Mouse (Mus musculus) cerebellum, postnatal 36 days (tissue): ENCODE measurements around the gene Ppp3ca.

ENCODE experiments used
- DNase-seq, 2 experiments: peaks; one replicate each; pipeline ENCODE4 v3.0.0; 2021 to 2022; ENCODE audit warnings: mixed read lengths in 2 of 2

Ppp3ca gene

GRCm38 (mm10) chr3:136863127-136863526 lies 193.2 kb downstream of the Ppp3ca start:
- no peak for DNase-seq

DNA sequence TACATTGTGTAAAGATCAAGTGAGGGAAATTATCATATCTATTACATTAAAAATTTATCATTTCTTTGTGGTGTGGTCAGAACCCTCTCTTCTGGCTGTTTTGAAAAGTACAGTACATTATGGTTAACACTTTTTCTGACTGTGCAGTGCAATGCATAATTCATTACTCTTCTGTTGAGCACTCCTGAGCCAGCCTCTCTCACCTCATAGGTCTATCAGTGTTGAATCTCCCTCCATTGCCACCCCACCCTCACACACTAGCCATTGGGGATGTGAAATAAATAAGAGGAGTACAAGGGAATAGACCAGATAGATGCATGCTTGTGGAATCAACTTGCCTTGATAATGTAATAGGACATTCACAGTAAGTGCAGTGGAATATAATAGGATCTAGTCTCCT lies 194.4 kb downstream of the Ppp3ca start:
- no peak for DNase-seq

DNA sequence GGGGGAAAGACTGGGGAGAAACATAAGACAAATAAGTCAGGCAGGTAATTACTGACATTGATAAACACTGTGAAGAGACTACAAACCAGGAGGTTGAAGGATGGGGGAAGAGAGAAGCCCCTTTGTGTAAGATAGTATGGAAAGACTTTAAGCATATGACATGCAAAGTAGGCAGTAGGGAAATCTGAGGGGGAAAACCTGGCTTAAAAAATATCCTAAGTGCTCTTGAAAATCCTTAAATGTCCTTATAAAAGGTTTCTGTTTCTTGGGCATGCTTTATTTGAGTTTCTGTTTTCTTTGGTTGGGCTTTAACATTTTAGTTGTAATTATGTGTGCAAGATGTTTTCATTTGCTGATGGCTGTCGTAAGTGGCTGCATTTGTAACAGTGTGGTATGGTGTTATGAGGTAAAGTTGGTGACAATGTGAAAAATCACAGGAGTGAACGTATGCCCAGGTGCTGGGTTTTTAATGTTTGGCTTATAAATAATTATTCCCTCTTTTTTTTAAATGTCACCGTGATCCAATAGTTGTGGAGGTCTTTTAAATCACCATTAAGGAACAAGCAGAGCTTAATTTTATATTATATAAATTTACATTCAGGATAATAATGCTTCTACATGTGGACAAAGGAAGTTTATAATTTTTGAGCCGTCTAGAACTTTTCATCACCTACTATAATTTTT lies 195.4 kb downstream of the Ppp3ca start:
- no peak for DNase-seq

DNA sequence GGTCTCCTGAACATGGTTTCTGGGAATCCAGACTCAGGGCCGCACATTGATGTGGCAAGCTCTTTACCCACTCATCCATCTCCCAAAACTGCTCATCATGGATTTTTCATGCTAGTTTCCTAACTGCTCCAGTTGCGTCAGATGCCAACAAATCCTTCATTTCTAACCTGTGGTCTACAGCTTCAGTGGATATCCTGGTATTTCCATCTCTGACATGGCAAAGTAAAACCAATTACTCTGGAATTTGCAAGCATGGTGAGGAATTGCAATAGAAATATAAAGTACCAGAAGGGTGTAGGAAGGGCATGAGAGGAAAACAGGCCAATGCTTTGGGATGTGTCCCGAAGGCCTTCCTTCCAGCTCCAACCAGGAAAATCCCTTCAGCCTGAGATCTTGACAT lies 196.2 kb downstream of the Ppp3ca start:
- DNase-seq = no peak

- DNase-seq = no peak
Measured at GRCm38 (mm10) chr3:136866571-136866970, 196.6 kb downstream of the Ppp3ca start.

GRCm38 (mm10) chr3:136867366-136867765 lies 197.4 kb downstream of the Ppp3ca start:
- DNase-seq = no peak

- no peak for DNase-seq
Measured at GRCm38 (mm10) chr3:136871772-136872532, 202.0 kb downstream of the Ppp3ca start.

DNA sequence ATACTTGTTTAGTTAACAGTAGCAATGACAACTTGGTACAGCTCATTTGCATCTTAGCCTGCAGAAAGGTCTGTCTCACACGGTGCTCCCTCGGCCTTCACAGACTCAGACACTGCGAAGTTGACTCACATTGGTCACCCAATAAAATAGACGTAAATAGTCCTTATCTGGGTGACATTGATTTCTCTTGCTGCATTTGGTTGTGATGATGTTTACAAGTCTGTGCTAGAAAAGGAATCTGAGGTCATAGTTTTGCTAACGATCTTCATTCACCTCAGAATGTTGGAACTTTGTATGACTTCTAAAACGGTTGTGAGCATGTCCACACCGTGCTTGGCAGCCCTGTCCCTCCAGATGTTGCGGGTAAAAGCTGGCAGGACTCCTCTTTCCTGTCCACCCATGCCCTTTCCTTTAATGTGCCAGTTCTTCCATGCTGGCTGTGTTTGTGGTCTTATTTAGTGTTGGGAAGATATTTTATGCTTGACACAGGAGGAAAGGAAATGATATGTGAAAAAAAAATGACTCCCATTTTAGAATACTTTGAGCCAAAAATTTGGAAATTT lies 202.7 kb downstream of the Ppp3ca start:
- DNase-seq = no peak

DNA sequence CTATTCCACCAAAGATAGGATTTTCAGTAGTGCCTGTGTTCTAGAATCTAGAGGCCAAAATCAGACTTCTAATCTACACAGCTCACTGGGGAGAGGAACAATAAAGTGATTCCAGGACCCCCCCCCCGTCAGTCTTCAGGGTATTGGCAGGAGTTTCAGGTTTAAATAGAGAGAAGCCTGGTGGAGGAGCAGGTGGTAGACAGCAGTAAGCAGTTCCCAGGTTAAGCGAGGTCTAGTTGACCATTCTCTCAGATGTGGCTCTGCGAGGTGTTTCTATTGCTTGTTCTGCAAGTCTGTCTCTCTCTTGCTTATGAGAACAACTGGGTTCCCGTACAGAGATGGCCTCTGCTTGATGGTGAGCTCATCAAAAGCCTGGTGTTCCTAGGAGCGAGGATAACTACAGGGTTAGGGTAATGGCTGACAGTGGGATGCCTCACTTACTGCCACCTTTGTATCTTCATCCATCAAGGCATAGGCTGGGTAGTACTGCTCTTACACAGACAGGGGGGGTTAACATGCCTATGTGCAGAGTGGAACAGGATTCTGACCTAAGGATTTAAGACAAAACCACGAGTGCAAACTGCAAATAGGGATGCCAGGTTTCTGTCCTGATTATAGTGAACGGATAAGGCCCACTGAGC lies 204.0 kb downstream of the Ppp3ca start:
- no peak for DNase-seq

DNA sequence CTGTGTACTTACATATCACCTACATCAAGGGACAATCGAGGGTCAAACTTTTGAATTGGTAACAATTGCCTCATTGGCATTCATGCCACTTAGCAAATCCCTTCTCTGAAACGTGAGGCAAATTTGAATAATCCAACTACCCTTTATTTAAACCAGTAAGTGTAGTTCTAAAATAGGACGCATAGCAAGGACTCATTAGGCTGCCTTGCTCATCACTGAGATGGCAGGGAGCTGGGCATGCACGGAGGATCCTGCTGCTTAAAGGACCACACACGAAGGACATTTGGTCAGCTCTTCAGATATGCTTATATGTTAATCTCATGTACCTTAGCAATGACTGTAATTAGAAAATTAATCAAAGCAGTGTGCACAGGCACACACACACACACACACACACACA lies 204.6 kb downstream of the Ppp3ca start:
- DNase-seq = no peak

- no peak for DNase-seq
Measured at GRCm38 (mm10) chr3:136887741-136888140, 217.8 kb downstream of the Ppp3ca start.

GRCm38 (mm10) chr3:136892140-136892539 lies 222.2 kb downstream of the Ppp3ca start:
- no peak for DNase-seq

DNA sequence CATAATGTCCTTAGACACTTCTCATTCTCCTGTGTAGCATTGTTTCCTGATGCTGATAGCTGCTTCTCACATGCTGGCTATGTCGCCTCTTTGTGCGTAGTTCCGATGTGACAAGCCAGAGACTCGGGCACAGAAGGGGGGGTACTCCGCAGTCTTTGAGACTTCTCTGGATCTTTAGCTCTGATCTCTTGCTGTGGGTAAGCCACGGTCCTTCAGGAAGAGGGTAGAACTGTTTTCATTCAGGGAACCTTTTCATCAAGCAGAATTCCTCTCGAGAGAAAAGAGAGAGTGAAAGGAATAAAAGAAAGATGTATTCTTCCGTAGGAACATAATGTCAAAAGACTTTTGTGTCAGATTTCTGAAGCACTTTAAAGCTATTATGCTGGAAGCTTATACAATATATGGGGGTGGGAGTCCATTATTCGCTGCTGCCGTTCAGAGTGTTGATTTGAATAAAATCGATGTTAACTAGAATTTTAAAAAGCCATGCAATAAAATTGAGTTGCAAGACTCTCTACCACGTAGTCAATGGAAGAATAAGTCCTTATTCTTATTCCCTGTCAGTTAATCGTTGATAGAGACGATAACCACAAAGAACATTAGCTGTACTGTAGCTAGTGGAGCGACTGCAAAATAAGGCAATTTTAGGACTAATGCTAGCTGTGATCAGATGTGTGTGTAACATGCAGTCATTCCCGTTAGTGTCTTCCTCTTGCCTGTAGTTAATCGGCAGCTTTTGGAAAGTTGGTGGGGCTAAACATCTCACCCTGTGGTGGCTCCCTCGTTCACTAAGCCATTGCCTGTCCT lies 223.9 kb downstream of the Ppp3ca start:
- no peak for DNase-seq

GRCm38 (mm10) chr3:136895498-136895897 lies 225.6 kb downstream of the Ppp3ca start:
- peak in 1 of 2 experiments; percentile 37 for DNase-seq

GRCm38 (mm10) chr3:136896276-136896675 lies 226.4 kb downstream of the Ppp3ca start:
- no peak for DNase-seq

- no peak for DNase-seq
Measured at GRCm38 (mm10) chr3:136899744-136900143, 229.8 kb downstream of the Ppp3ca start.

DNA sequence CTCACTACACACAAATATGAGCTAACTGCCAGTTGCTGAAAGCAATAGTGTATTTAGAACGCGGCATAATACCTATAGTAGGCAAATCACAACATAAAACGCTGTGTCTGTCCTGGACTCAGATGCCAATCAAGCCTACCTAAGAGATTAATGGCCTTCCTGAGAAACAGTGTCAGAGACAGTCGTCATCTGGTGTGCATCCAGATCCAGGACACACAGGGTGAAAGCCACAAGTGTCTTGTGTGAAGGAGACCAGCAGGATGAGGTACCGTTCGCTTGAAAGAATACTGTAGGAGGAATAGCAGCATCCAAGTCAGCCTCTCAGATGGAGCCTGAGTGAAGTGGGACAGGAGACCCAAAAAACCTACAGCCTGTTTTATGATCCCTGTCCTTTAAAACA lies 231.1 kb downstream of the Ppp3ca start:
- DNase-seq = no peak

GRCm38 (mm10) chr3:136902776-136903175 lies 232.9 kb downstream of the Ppp3ca start:
- no peak for DNase-seq

DNA sequence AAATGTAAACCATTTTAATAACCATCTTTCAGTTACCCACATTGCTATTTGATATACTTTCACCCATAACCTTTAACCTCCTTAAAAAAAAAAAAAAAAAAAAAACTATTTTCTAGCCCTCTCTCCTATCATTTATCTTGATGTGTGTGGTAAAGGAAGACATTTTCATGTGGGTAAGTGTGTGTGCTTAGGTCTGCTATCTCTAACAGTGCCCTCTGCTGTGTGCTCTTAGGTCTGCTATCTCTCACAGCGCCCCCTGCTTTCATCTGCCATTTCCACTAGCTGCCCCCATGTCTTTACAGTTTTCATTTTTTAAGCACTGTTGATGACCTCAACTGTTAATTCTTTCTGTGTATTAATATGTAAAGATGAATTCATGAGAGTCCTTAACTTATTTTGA lies 235.7 kb downstream of the Ppp3ca start:
- no peak for DNase-seq

DNA sequence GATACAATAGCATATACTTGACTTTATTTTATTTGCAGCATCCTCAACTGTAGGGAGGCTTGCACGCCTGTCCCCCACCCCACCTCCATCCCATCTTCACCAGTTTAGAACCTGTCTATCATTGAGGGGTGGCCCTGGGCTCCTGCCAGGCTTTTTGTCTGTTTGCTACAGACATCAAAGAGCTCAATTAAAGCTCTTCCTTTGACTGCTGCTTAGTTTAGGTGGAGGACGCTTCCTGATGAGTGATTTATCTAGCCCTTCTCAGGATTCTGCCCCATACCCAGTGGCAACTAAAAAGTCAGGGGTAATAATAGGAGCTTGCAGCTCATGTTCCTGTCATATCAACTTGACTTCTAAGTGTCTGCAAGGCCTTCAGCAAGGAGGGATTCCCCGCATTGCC lies 239.6 kb downstream of the Ppp3ca start:
- DNase-seq = no peak

DNA sequence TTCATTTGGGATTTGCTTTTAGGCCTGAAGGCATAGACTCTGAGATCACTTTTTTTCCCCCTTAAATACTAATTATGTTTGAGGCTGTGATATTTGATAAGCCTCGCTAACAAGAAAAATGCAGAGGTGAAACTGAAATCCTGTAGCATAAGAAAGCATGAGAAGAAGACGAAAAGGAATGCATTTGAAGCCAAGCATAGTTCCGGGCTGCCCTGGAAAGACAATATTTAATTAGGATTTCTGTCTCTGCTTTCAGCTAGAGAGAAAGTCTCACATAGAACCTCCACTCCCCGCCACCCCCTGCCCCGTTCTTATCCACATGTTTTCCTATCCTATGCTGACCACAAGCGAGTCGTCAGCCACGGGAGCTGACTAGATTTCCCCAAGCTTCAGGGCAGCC lies 241.4 kb downstream of the Ppp3ca start:
- no peak for DNase-seq

DNA sequence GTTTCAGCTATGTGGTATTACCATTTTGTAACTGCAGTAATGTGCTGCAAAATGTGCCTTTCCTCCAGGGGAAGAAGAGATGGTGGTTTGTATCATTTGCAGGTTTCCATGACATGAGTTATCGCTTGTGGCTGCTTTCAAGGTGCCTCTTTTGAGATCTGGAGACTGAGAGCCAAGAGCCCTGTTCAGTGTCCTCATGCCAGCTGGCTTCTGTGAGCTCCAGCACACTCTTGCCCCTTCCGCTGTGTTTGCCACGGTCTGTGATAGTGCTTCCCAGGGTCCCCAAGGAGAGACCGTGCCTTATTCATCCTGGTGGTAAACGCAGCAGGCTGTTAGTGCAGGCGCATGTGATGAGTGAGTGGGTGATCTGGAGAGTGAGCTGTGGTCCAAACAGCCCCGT lies 247.2 kb downstream of the Ppp3ca start:
- DNase-seq = no peak

DNA sequence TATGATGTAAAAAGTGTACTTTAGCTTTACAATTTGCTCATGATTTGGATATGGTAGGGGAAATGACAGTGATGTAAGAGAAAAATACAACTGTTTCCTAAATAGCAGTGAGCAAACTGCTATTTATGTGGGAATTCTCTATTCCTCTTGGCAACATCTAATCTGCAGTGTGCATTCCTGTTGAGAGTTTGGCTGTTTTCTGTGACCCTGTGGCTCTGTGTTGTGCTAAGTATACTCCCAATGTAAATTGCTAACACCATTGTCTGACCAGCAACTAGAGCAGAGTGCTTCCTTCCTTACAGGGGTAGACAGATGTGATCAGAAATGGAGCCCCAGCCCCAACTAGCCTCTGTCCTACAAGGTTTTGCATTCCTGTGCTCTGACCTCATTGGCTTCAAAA lies 263.1 kb downstream of the Ppp3ca start:
- DNase-seq = no peak
